Mouse (Mus musculus) midbrain, postnatal 0 days (tissue): ENCODE data around the gene Fubp1. TPM values are rescaled to one million over a fixed set of nuclear protein-coding genes. Genes with fewer than 3 reads are reported as not detected.
"Not testable (repeated sequence)": the region's sequence is repeated elsewhere in the genome, so short reads cannot be mapped to it uniquely, and the experiment has no call there.

ENCODE experiments used
- ATAC-seq: fragments of 200-750 bp; cut with Nextera tagmentation; 2 replicates; pipeline ENCODE4 v1.8.0; 2017; ENCODE audit warnings: moderate number of reproducible peaks, mild to moderate bottlenecking, moderate TSS enrichment, moderate library complexity; ENCODE audit not compliant: low FRiP score
- DNase-seq: peaks from one replicate; pipeline ENCODE4 v3.0.0-alpha.2; 2015; ENCODE audit warnings: low spot score
- H3K27ac ChIP-seq: fragments of 300-500 bp; sonication (generic); 2 replicates; pipeline ENCODE4 v1.5.1; 2014; ENCODE audit warnings: low read depth, mild to moderate bottlenecking, low read length, mixed read lengths
- H3K27me3 ChIP-seq: fragments of 300-500 bp; sonication (generic); 2 replicates; pipeline ENCODE4 v1.6.1; 2014; ENCODE audit warnings: low read length, control low read depth, mixed read lengths; ENCODE audit not compliant: insufficient read depth
- H3K36me3 ChIP-seq: fragments of 300-500 bp; sonication (generic); 2 replicates; pipeline ENCODE4 v1.6.1; 2014; ENCODE audit warnings: low read length, control low read depth, mixed read lengths; ENCODE audit not compliant: insufficient read depth
- H3K4me1 ChIP-seq: fragments of 300-500 bp; sonication (generic); 2 replicates; pipeline ENCODE4 v1.6.1; 2014; ENCODE audit warnings: mild to moderate bottlenecking, control low read depth, antibody characterized with exemption, low read length, mixed read lengths; ENCODE audit not compliant: insufficient read depth
- H3K4me2 ChIP-seq: fragments of 300-500 bp; sonication (generic); 2 replicates; pipeline ENCODE4 v1.6.1; 2014; ENCODE audit warnings: low read depth, mild to moderate bottlenecking, low read length, mixed read lengths; ENCODE audit not compliant: poor library complexity, severe bottlenecking
- H3K4me3 ChIP-seq: fragments of 300-500 bp; sonication (generic); 2 replicates; pipeline ENCODE4 v1.5.1; 2014; ENCODE audit warnings: low read depth, mild to moderate bottlenecking, low read length, moderate library complexity
- H3K9ac ChIP-seq: fragments of 300-500 bp; sonication (generic); replicated peaks from 2 replicates; pipeline ENCODE4 v1.6.1; 2014; ENCODE audit warnings: mild to moderate bottlenecking, low read length, moderate library complexity, mixed read lengths; ENCODE audit not compliant: poor library complexity, severe bottlenecking
- H3K9me3 ChIP-seq: fragments of 300-500 bp; sonication (generic); 2 replicates; pipeline ENCODE4 v1.6.1; 2016; ENCODE audit warnings: low read length, control low read depth
- CTCF ChIP-seq: IDR thresholded peaks from 2 replicates; pipeline ENCODE4 v1.5.1; 2016; ENCODE audit warnings: antibody characterized with exemption, mild to moderate bottlenecking
- WGBS: fragments of 180-500 bp; shearing (Covaris S2); extraction: QIAGEN DNeasy Blood & Tissue Kit; methylation state at CpG from one replicate; pipeline ENCODE4 v1.1.7; 2014; 5-methylcytosine and 5-hydroxymethylcytosine counted together
- polyA plus RNA-seq: library from polyadenylated mRNA; unstranded; fragments of >200 nt; fragmentation: Nextera tagmentation; extraction: Ambion mirVana; gene quantifications from 2 replicates; pipeline ENCODE4 v1.2.1, GENCODE M21; 2015
- total RNA-seq: library from RNA; depleted of rRNA; stranded (reverse); fragments of >200 nt; gene quantifications from 2 replicates; pipeline ENCODE4 v1.2.3, GENCODE M21; 2014

Gene Fubp1
- total and polyA plus RNA-seq, 2 experiments from 2014 or later: 127 to 183 TPM

DNA sequence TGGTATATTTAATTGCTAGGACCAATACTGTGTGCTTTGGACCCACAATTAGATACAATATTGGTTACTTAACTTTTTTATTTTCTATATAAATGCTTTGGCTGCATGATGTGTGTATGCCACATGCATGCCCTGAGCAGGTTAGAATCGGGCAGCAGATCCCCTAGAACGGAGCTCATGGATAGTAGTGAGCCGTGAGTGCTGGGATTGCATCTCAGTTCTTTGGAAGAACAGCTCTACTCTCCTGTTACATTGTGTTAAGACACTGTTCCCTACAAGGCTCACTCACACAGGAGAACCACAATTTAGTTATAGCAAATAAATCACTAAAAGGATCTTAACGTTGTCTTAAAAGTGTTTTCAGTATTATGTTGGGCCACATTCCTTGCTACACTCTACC, 33.1 kb downstream of the Fubp1 start:
- ATAC-seq (no peak), DNase-seq (no peak)
- no peak for TF ChIP-seq CTCF
- Histone ChIP-seq H3K9me3 (no peaks in the 10 kb centered on the region), H3K4me1 (no peaks in the 10 kb centered on the region), H3K4me3 (no peak overlapping the region), H3K36me3 (peaks cover 4% of the 10 kb centered on the region), H3K27me3 (no peaks in the 10 kb centered on the region), H3K27ac (no peak overlapping the region), H3K4me2 (no peak overlapping the region), H3K9ac (no peak overlapping the region)
- WGBS: 81% methylated on average over 4 of the region's 4 CpGs

DNA sequence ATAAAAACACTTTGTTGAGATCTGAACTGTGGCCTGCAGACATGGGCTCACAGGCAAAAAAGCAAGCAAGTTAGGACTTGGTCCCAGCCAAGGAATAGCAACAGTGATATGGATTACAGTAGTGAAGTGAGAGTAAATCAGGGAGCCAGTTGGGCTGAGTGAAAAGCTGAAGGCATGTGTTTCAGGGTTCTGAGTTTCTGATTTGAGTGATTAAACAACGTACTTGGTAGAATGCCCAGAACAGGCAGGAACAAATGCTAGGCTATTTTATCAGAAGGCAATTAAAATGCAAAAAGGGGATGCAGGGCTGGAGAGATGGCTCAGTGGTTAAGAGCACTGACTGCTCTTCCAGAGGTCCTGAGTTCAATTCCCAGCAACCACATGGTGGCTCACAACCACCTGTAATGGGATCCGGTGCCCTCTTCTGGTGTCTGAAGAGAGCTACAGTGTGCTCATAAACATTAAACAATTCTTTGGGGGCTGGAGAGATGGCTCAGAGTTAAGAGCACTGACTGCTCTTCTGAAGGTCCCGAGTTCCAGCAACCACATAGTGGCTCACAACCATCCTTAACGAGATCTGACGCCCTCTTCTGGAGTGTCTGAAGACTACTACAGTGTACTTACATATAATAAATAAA, 35.2 kb downstream of the Fubp1 start:
- ATAC-seq (no peak), DNase-seq (no peak)
- H3K4me2 ChIP-seq: no peak overlapping the region
- H3K36me3 ChIP-seq: no peaks in the 10 kb centered on the region
- no peak for TF ChIP-seq CTCF
- no peak overlapping the region for H3K4me3 ChIP-seq
- H3K27me3 ChIP-seq: no peaks in the 10 kb centered on the region
- H3K27ac ChIP-seq: no peak overlapping the region
- WGBS: 68% methylated on average over 5 of the region's 5 CpGs
- no peaks in the 10 kb centered on the region for H3K4me1 ChIP-seq
- H3K9me3 ChIP-seq: no peaks in the 10 kb centered on the region
- no peak overlapping the region for H3K9ac ChIP-seq

DNA sequence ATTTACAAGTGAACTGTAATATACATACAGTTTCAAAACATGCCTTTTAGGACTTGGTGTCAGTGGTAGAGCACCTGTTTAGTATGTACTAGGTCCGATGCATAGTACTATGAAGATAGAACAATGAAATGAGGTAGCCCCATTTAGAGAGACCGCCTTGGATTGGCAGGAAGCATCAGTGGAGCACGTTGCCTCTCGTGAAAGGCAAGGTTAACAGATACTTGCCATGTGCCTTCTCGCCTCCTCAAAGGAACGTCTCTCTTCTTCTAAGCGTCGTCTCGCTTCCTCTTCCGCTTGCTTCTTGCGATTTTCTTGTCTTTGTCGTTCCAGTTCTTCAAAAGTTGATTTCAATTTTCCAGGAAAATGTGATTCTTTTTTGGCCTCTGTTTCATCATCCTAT, 37.5 kb downstream of the Fubp1 start:
- H3K27ac ChIP-seq: no peak overlapping the region
- H3K27me3 ChIP-seq: no peaks in the 10 kb centered on the region
- H3K9me3 ChIP-seq: no peaks in the 10 kb centered on the region
- ATAC-seq (no peak), DNase-seq (no peak)
- 91% methylated on average over 12 of the region's 12 CpGs for WGBS
- TF ChIP-seq CTCF: no peak
- H3K4me1 ChIP-seq: no peaks in the 10 kb centered on the region
- no peak overlapping the region for H3K9ac ChIP-seq
- H3K4me3 ChIP-seq: no peak overlapping the region
- H3K4me2 ChIP-seq: no peak overlapping the region
- H3K36me3 ChIP-seq: no peaks in the 10 kb centered on the region

DNA sequence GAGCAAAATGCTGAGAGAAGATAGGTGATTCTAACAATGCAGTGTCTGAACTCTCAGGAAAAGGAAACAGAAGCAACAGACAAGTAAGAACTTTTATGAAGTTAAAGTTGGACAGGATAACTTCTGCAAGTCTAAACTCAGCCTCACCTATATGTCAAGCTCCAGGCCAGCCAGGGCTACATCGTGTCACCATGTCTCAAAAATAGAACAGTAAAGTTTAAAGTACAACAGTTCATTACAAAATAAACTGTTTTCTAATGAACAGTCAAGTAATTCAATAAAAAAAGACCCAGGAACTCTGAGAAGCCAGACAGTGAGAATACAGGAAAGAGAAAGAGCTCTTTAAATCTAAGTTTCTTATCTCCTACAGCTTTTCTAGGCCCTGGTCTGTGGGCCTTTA, 40.3 kb downstream of the Fubp1 start:
- Histone ChIP-seq H3K4me1 (no peaks in the 10 kb centered on the region), H3K4me2 (no peak overlapping the region), H3K4me3 (no peak overlapping the region), H3K9me3 (no peaks in the 10 kb centered on the region), H3K27me3 (no peaks in the 10 kb centered on the region), H3K27ac (no peak overlapping the region), H3K36me3 (no peaks in the 10 kb centered on the region), H3K9ac (no peak overlapping the region)
- DNase-seq: no peak
- TF ChIP-seq CTCF: no peak
- WGBS: 89% methylated on average over 1 of the region's 1 CpGs
- no peak for ATAC-seq

DNA sequence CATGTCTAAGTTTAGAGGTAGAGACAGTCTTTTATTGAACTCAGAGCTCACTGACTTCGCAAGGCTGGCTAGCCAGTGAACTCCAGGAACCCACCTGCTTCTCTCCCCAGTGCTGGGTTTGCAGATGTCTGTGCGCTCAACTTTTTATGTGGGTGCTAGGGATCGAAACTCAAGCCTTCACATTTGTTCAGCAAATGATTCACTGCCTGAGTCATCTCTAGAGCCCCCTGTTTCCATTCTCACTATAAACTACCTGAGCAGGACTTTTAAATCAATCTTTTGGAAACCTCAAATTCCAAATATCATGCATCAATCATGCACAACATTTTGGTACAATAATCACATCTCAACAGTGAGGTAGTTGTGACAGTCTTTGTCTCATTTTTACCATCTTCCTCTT, 47.3 kb downstream of the Fubp1 start:
- H3K9ac ChIP-seq: no peak overlapping the region
- TF ChIP-seq CTCF: no peak
- no peak for ATAC-seq
- no peak overlapping the region for H3K27ac ChIP-seq
- WGBS: 90% methylated on average over 3 of the region's 3 CpGs
- no peak for DNase-seq
- H3K4me1 ChIP-seq: no peaks in the 10 kb centered on the region
- H3K4me2 ChIP-seq: no peak overlapping the region
- H3K27me3 ChIP-seq: no peaks in the 10 kb centered on the region
- H3K4me3 ChIP-seq: no peak overlapping the region
- no peaks in the 10 kb centered on the region for H3K36me3 ChIP-seq
- no peaks in the 10 kb centered on the region for H3K9me3 ChIP-seq

DNA sequence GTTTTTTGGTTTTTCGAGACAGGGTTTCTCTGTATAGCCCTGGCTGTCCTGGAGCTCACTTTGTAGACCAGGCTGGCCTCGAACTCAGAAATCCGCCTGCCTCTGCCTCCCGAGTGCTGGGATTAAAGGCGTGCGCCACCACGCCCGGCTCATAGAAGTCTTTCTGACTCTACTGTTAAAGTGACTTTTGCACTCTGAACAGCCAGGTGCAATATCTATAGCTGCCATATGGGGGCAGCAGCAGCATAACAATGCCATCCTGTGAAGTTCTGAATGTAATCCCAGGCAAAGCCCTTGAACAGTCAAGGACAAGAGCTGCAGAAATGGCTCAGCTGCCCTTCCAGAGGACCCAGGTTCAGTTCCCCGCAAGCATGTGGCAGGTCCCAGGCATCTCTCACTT, 49.2 kb downstream of the Fubp1 start:
- WGBS: 43% methylated on average over 6 of the region's 9 CpGs
- peak; percentile 80 for TF ChIP-seq CTCF
- ATAC-seq: not testable (repeated sequence)

More for the DNA sequence above, 49.2 kb downstream of the Fubp1 start:
- not testable (repeated sequence) for H3K4me2 ChIP-seq, H3K27me3 ChIP-seq, H3K27ac ChIP-seq, H3K9ac ChIP-seq, H3K4me1 ChIP-seq, H3K4me3 ChIP-seq, H3K36me3 ChIP-seq, H3K9me3 ChIP-seq
- DNase-seq: peak; percentile 82
